Mouse (Mus musculus) myocyte (in vitro differentiated cells): ENCODE results near the gene Hdac6. TPM values are rescaled to one million over a fixed set of nuclear protein-coding genes. Genes with fewer than 3 reads are reported as not detected.

ENCODE experiments used
- H3K27me3 ChIP-seq: one replicate; pipeline ENCODE4 v1.6.1; 2011; ENCODE audit not compliant: control insufficient read depth, insufficient read depth, insufficient read length
- H3K36me3 ChIP-seq: one replicate; pipeline ENCODE4 v1.6.1; 2011; ENCODE audit not compliant: control insufficient read depth, insufficient read depth
- H3K4me2 ChIP-seq: one replicate; pipeline ENCODE4 v1.6.1; 2011; ENCODE audit warnings: low read depth, control low read depth
- H3K4me3 ChIP-seq: one replicate; pipeline ENCODE4 v1.5.1; 2011; ENCODE audit warnings: mild to moderate bottlenecking, control low read depth, moderate library complexity
- H3K79me2 ChIP-seq: one replicate; pipeline ENCODE4 v1.6.1; 2011; ENCODE audit not compliant: control insufficient read depth, insufficient read depth
- H3ac ChIP-seq: one replicate; pipeline ENCODE4 v1.6.1; 2011; ENCODE audit not compliant: control insufficient read depth, insufficient read length
- CEBPB ChIP-seq: IDR thresholded peaks from 2 replicates; pipeline ENCODE4 v1.6.1; 2011; ENCODE audit warnings: mild to moderate bottlenecking, moderate library complexity; ENCODE audit not compliant: poor library complexity, insufficient read depth, severe bottlenecking
- E2F4 ChIP-seq: IDR thresholded peaks from one replicate; pipeline ENCODE4 v1.6.1; 2011; ENCODE audit warnings: mild to moderate bottlenecking, control low read depth, moderate library complexity; ENCODE audit not compliant: insufficient read depth
- MAX ChIP-seq: IDR thresholded peaks from one replicate; pipeline ENCODE4 v1.6.1; 2011; ENCODE audit warnings: low read depth, mild to moderate bottlenecking, control low read depth
- MYOD1 ChIP-seq, 3 experiments: IDR thresholded peaks; one replicate each; pipeline ENCODE4 v1.6.1; 2011; ENCODE audit warnings: control low read depth in 2 of 3, low read depth in 2 of 3, mild to moderate bottlenecking in 2 of 3, moderate library complexity in 1 of 3; ENCODE audit not compliant: insufficient read length in 2 of 3, control insufficient read depth in 1 of 3
- MYOG ChIP-seq, 3 experiments: IDR thresholded peaks; one replicate each; pipeline ENCODE4 v1.6.1; 2011; ENCODE audit warnings: control low read depth in 2 of 3, low read depth in 2 of 3, mild to moderate bottlenecking in 2 of 3; ENCODE audit not compliant: insufficient read length in 2 of 3, control insufficient read depth in 1 of 3, insufficient read depth in 1 of 3
- POLR2A ChIP-seq: IDR thresholded peaks from one replicate; pipeline ENCODE4 v1.6.1; 2011; ENCODE audit warnings: low read depth, mild to moderate bottlenecking, control low read depth, moderate library complexity; ENCODE audit not compliant: insufficient read length
- POLR2AphosphoS2 ChIP-seq: IDR thresholded peaks from one replicate; pipeline ENCODE4 v1.6.1; 2011; ENCODE audit warnings: low read depth, control low read depth; ENCODE audit not compliant: insufficient read length
- REST ChIP-seq: IDR thresholded peaks from one replicate; pipeline ENCODE4 v1.6.1; 2011; ENCODE audit warnings: mild to moderate bottlenecking, control low read depth, moderate library complexity; ENCODE audit not compliant: insufficient read depth, insufficient read length
- SRF ChIP-seq: IDR thresholded peaks from one replicate; pipeline ENCODE4 v1.6.1; 2011; ENCODE audit warnings: low read depth; ENCODE audit not compliant: control insufficient read depth, insufficient read length
- TCF12 ChIP-seq: IDR thresholded peaks from one replicate; pipeline ENCODE4 v1.6.1; 2011; ENCODE audit warnings: mild to moderate bottlenecking, control low read depth; ENCODE audit not compliant: poor library complexity, insufficient read depth, severe bottlenecking
- TCF3 ChIP-seq: IDR thresholded peaks from one replicate; pipeline ENCODE4 v1.6.1; 2011; ENCODE audit warnings: low read depth, control low read depth; ENCODE audit not compliant: insufficient read length
- USF1 ChIP-seq: IDR thresholded peaks from one replicate; pipeline ENCODE4 v1.6.1; 2011; ENCODE audit warnings: low read depth, mild to moderate bottlenecking, control low read depth, moderate library complexity
- polyA plus RNA-seq: library from polyadenylated mRNA; unstranded; fragments of >200 nt; fragmentation: generic; extraction: Trizol; gene quantifications from one replicate; pipeline ENCODE4 v1.2.1, GENCODE M21; 2012; ENCODE audit warnings: missing spikeins

Gene Hdac6
- polyA plus RNA-seq, 1 experiment = 11.5 TPM

GRCm38 (mm10) chrX:7945618-7946017 is 2.1 kb downstream of the Hdac6 start:
- Histone ChIP-seq H3K36me3 (no peaks in the 10 kb centered on the region), H3K79me2 (no peaks in the 10 kb centered on the region), H3K27me3 (no peaks in the 10 kb centered on the region), H3K4me3 (no peak overlapping the region), H3ac (no peak overlapping the region), H3K4me2 (no peak overlapping the region)
- no peak for TF ChIP-seq TCF12
- TF ChIP-seq SRF = no peak
- TF ChIP-seq E2F4 = no peak
- no peak for TF ChIP-seq MYOG (IDR thresholded peaks at IDR 0.05; ENCODE audit: control insufficient read depth in 1 of 3, insufficient read depth in 1 of 3, insufficient read length in 2 of 3, low read depth in 2 of 3)
- no peak for TF ChIP-seq MAX
- TF ChIP-seq REST = no peak
- TF ChIP-seq MYOD1 (IDR thresholded peaks at IDR 0.05; ENCODE audit: control insufficient read depth in 1 of 3, insufficient read length in 2 of 3, low read depth in 2 of 3) = no peak
- TF ChIP-seq CEBPB = no peak
- no peak for TF ChIP-seq TCF3
- no peak for TF ChIP-seq POLR2AphosphoS2
- no peak for TF ChIP-seq USF1
- no peak for TF ChIP-seq POLR2A

GRCm38 (mm10) chrX:7937667-7938066 is 10.0 kb downstream of the Hdac6 start:
- H3K36me3 ChIP-seq = no peaks in the 10 kb centered on the region
- no peaks in the 10 kb centered on the region for H3K27me3 ChIP-seq

GRCm38 (mm10) chrX:7936874-7937273 is 10.8 kb downstream of the Hdac6 start:
- Histone ChIP-seq H3K79me2 (no peaks in the 10 kb centered on the region), H3ac (no peak overlapping the region), H3K36me3 (no peaks in the 10 kb centered on the region), H3K4me2 (no peak overlapping the region), H3K4me3 (no peak overlapping the region), H3K27me3 (no peaks in the 10 kb centered on the region)
- TF ChIP-seq SRF = no peak
- TF ChIP-seq POLR2AphosphoS2 = no peak
- TF ChIP-seq TCF3 = no peak
- TF ChIP-seq MAX = no peak
- TF ChIP-seq CEBPB = no peak
- no peak for TF ChIP-seq REST
- no peak for TF ChIP-seq TCF12
- TF ChIP-seq MYOG (IDR thresholded peaks at IDR 0.05; ENCODE audit: control insufficient read depth in 1 of 3, insufficient read depth in 1 of 3, insufficient read length in 2 of 3, low read depth in 2 of 3) = no peak
- no peak for TF ChIP-seq POLR2A
- TF ChIP-seq MYOD1 (IDR thresholded peaks at IDR 0.05; ENCODE audit: control insufficient read depth in 1 of 3, insufficient read length in 2 of 3, low read depth in 2 of 3) = no peak
- TF ChIP-seq USF1 = no peak
- no peak for TF ChIP-seq E2F4

More at GRCm38 (mm10) chrX:7937667-7938066, 10.0 kb downstream of the Hdac6 start:
- Histone ChIP-seq H3K79me2 (no peaks in the 10 kb centered on the region), H3K4me3 (no peak overlapping the region), H3K4me2 (no peak overlapping the region), H3ac (no peak overlapping the region)
- TF ChIP-seq E2F4 (no peak), TCF3 (no peak), MYOG (IDR thresholded peaks at IDR 0.05; ENCODE audit: control insufficient read depth in 1 of 3, insufficient read depth in 1 of 3, insufficient read length in 2 of 3, low read depth in 2 of 3) (no peak), MYOD1 (IDR thresholded peaks at IDR 0.05; ENCODE audit: control insufficient read depth in 1 of 3, insufficient read length in 2 of 3, low read depth in 2 of 3) (no peak), POLR2A (no peak), TCF12 (no peak), USF1 (no peak), CEBPB (no peak), REST (no peak), SRF (no peak), POLR2AphosphoS2 (no peak), MAX (no peak)

- Histone ChIP-seq H3K4me3 (no peak within 1 kb of the TSS), H3K27me3 (peaks cover 6% of the 10 kb centered on the region), H3K4me2 (no peak within 1 kb of the TSS), H3K36me3 (no peaks in the 10 kb centered on the region), H3K79me2 (no peaks in the 10 kb centered on the region), H3ac (no peak within 1 kb of the TSS)
- no peak for TF ChIP-seq TCF3
- TF ChIP-seq REST = no peak
- no peak for TF ChIP-seq E2F4
- TF ChIP-seq CEBPB = no peak
- no peak for TF ChIP-seq MYOD1 (IDR thresholded peaks at IDR 0.05; ENCODE audit: control insufficient read depth in 1 of 3, insufficient read length in 2 of 3, low read depth in 2 of 3)
- no peak for TF ChIP-seq POLR2A
- TF ChIP-seq TCF12 = no peak
- TF ChIP-seq MAX = no peak
- TF ChIP-seq MYOG (IDR thresholded peaks at IDR 0.05; ENCODE audit: control insufficient read depth in 1 of 3, insufficient read depth in 1 of 3, insufficient read length in 2 of 3, low read depth in 2 of 3) = no peak
- no peak for TF ChIP-seq USF1
- no peak for TF ChIP-seq SRF
- TF ChIP-seq POLR2AphosphoS2 = no peak
Observed at GRCm38 (mm10) chrX:7928270-7928790, 19.4 kb downstream of the Hdac6 start, which contains the start of gene Eras. Gene Eras (minus strand): TSS chrX:7928607.

- no peak overlapping the region for H3K4me2 ChIP-seq
Observed at GRCm38 (mm10) chrX:7927116-7927515, 20.6 kb downstream of the Hdac6 start.

More at GRCm38 (mm10) chrX:7927116-7927515, 20.6 kb downstream of the Hdac6 start:
- H3K36me3 ChIP-seq = no peaks in the 10 kb centered on the region
- no peak overlapping the region for H3ac ChIP-seq
- TF ChIP-seq E2F4 (no peak), TCF12 (no peak), USF1 (no peak), MYOD1 (IDR thresholded peaks at IDR 0.05; ENCODE audit: control insufficient read depth in 1 of 3, insufficient read length in 2 of 3, low read depth in 2 of 3) (no peak), SRF (no peak), TCF3 (no peak), POLR2AphosphoS2 (no peak), REST (no peak), CEBPB (no peak), POLR2A (no peak), MYOG (IDR thresholded peaks at IDR 0.05; ENCODE audit: control insufficient read depth in 1 of 3, insufficient read depth in 1 of 3, insufficient read length in 2 of 3, low read depth in 2 of 3) (no peak), MAX (no peak)
- H3K4me3 ChIP-seq = no peak overlapping the region
- peaks cover 18% of the 10 kb centered on the region for H3K27me3 ChIP-seq
- H3K79me2 ChIP-seq = no peaks in the 10 kb centered on the region
